Mouse (Mus musculus): ENCODE results near the gene Mrps34. TPM values are rescaled to one million over a fixed set of nuclear protein-coding genes. Genes with fewer than 3 reads are reported as not detected.

Gene Mrps34
- polyA plus RNA-seq, 1 experiment from 2014 or later = 141 TPM

- Histone ChIP-seq H3K9ac (ENCODE audit: low read depth, low read length) (peak overlapping the region; percentile 93), H3K4me1 (replicated peaks; ENCODE audit: insufficient read depth, low read length) (peaks cover 6% of the 10 kb centered on the region; the same call in 1 of the 2 replicates), H3K27ac (peak overlapping the region; percentile 89), H3K27me3 (ENCODE audit: insufficient read depth, low read length) (no peaks in the 10 kb centered on the region), H3K4me3 (replicated peaks; ENCODE audit: low read depth, low read length) (peak overlapping the region; percentile 86), H3K36me3 (ENCODE audit: insufficient read depth, low read length) (peaks cover 47% of the 10 kb centered on the region), H3K4me2 (ENCODE audit: low read length) (peak overlapping the region; percentile 95), H3K9me3 (replicated peaks; ENCODE audit: low read length) (no peaks in the 10 kb centered on the region)
- no peak for TF ChIP-seq CTCF (IDR thresholded peaks at IDR 0.05; ENCODE audit: low read depth)
- 6% methylated on average over 23 of the region's 23 CpGs for WGBS
- ATAC-seq (replicated peaks; ENCODE audit: low FRiP score, low read depth) (no peak; the same call in 1 of the 2 replicates), DNase-seq (ENCODE audit: low spot score) (no peak)
Observed at GRCm38 (mm10) chr17:24895571-24896240, 790 bp downstream of the Mrps34 start.

- no peaks in the 10 kb centered on the region for H3K9me3 ChIP-seq (replicated peaks; ENCODE audit: low read length)
- peak within 1 kb of the TSS; percentile 95 for H3K4me2 ChIP-seq (ENCODE audit: low read length)
- TF ChIP-seq CTCF (IDR thresholded peaks at IDR 0.05; ENCODE audit: low read depth) = peak; percentile 26; the same call in 1 of the 2 replicates
- DNase-seq (ENCODE audit: low spot score) (peak; percentile 86), ATAC-seq (replicated peaks; ENCODE audit: low FRiP score, low read depth) (peak; percentile 67)
- 1% methylated on average over 49 of the region's 50 CpGs for WGBS
- H3K27ac ChIP-seq = peak within 1 kb of the TSS; percentile 89
- H3K36me3 ChIP-seq (ENCODE audit: insufficient read depth, low read length) = peaks cover 48% of the 10 kb centered on the region
- H3K4me3 ChIP-seq (replicated peaks; ENCODE audit: low read depth, low read length) = peak within 1 kb of the TSS; percentile 86
- no peaks in the 10 kb centered on the region for H3K27me3 ChIP-seq (ENCODE audit: insufficient read depth, low read length)
- H3K9ac ChIP-seq (ENCODE audit: low read depth, low read length) = peak within 1 kb of the TSS; percentile 93
- H3K4me1 ChIP-seq (replicated peaks; ENCODE audit: insufficient read depth, low read length) = peaks cover 6% of the 10 kb centered on the region; the same call in 1 of the 2 replicates
Observed at GRCm38 (mm10) chr17:24896241-24896992, 1.5 kb downstream of the Mrps34 start, which contains the start of gene Nme3. Gene Nme3 (plus strand): TSS chr17:24896500.

- no peaks in the 10 kb centered on the region for H3K27me3 ChIP-seq (ENCODE audit: insufficient read depth, low read length)
- H3K4me2 ChIP-seq (ENCODE audit: low read length) = peak overlapping the region; percentile 95
- 19% methylated on average over 11 of the region's 11 CpGs for WGBS
- H3K4me3 ChIP-seq (replicated peaks; ENCODE audit: low read depth, low read length) = peak overlapping the region; percentile 86
- ATAC-seq (replicated peaks; ENCODE audit: low FRiP score, low read depth) (no peak), DNase-seq (ENCODE audit: low spot score) (no peak)
- H3K36me3 ChIP-seq (ENCODE audit: insufficient read depth, low read length) = peaks cover 50% of the 10 kb centered on the region
- peak overlapping the region; percentile 78 for H3K9ac ChIP-seq (ENCODE audit: low read depth, low read length)
- H3K4me1 ChIP-seq (replicated peaks; ENCODE audit: insufficient read depth, low read length) = peaks cover 6% of the 10 kb centered on the region; the same call in 1 of the 2 replicates
- no peaks in the 10 kb centered on the region for H3K9me3 ChIP-seq (replicated peaks; ENCODE audit: low read length)
- peak overlapping the region; percentile 89 for H3K27ac ChIP-seq
- TF ChIP-seq CTCF (IDR thresholded peaks at IDR 0.05; ENCODE audit: low read depth) = no peak
Observed at GRCm38 (mm10) chr17:24896993-24897269, 2.0 kb downstream of the Mrps34 start.

GRCm38 (mm10) chr17:24897600-24897999 lies 2.7 kb downstream of the Mrps34 start:
- H3K4me1 ChIP-seq (replicated peaks; ENCODE audit: insufficient read depth, low read length) = peaks cover 6% of the 10 kb centered on the region; the same call in 1 of the 2 replicates
- H3K4me3 ChIP-seq (replicated peaks; ENCODE audit: low read depth, low read length) = no peak overlapping the region
- H3K9me3 ChIP-seq (replicated peaks; ENCODE audit: low read length) = no peaks in the 10 kb centered on the region
- H3K27me3 ChIP-seq (ENCODE audit: insufficient read depth, low read length) = no peaks in the 10 kb centered on the region
- peak overlapping the region; percentile 95; the same call in 1 of the 2 replicates for H3K4me2 ChIP-seq (ENCODE audit: low read length)
- no peak for TF ChIP-seq CTCF (IDR thresholded peaks at IDR 0.05; ENCODE audit: low read depth)
- no peak for ATAC-seq (replicated peaks; ENCODE audit: low FRiP score, low read depth)
- H3K27ac ChIP-seq = no peak overlapping the region
- no peak for DNase-seq (ENCODE audit: low spot score)
- H3K9ac ChIP-seq (ENCODE audit: low read depth, low read length) = 0 out of 2 replicates have a peak overlapping the region, but pooled peaks have one; percentile 9
- peaks cover 50% of the 10 kb centered on the region for H3K36me3 ChIP-seq (ENCODE audit: insufficient read depth, low read length)
- 73% methylated on average over 4 of the region's 4 CpGs for WGBS

GRCm38 (mm10) chr17:24898041-24898854 lies 3.3 kb downstream of the Mrps34 start:
- no peak for ATAC-seq (replicated peaks; ENCODE audit: low FRiP score, low read depth)

GRCm38 (mm10) chr17:24899153-24899552 lies 4.2 kb downstream of the Mrps34 start:
- Histone ChIP-seq H3K27ac (no peak overlapping the region), H3K9ac (ENCODE audit: low read depth, low read length) (no peak overlapping the region), H3K9me3 (replicated peaks; ENCODE audit: low read length) (no peaks in the 10 kb centered on the region), H3K27me3 (ENCODE audit: insufficient read depth, low read length) (no peaks in the 10 kb centered on the region), H3K4me3 (replicated peaks; ENCODE audit: low read depth, low read length) (no peak overlapping the region), H3K4me2 (ENCODE audit: low read length) (no peak overlapping the region), H3K4me1 (replicated peaks; ENCODE audit: insufficient read depth, low read length) (peaks cover 2% of the 10 kb centered on the region; the same call in 1 of the 2 replicates), H3K36me3 (ENCODE audit: insufficient read depth, low read length) (peaks cover 57% of the 10 kb centered on the region)
- DNase-seq (ENCODE audit: low spot score) (no peak), ATAC-seq (replicated peaks; ENCODE audit: low FRiP score, low read depth) (no peak)
- TF ChIP-seq CTCF (IDR thresholded peaks at IDR 0.05; ENCODE audit: low read depth) = no peak
- 79% methylated on average over 5 of the region's 5 CpGs for WGBS

More at GRCm38 (mm10) chr17:24898041-24898854, 3.3 kb downstream of the Mrps34 start:
- Histone ChIP-seq H3K9me3 (replicated peaks; ENCODE audit: low read length) (no peaks in the 10 kb centered on the region), H3K4me1 (replicated peaks; ENCODE audit: insufficient read depth, low read length) (peaks cover 6% of the 10 kb centered on the region; the same call in 1 of the 2 replicates), H3K4me2 (ENCODE audit: low read length) (no peak overlapping the region), H3K27me3 (ENCODE audit: insufficient read depth, low read length) (no peaks in the 10 kb centered on the region), H3K9ac (ENCODE audit: low read depth, low read length) (0 out of 2 replicates have a peak overlapping the region, but pooled peaks have one; percentile 9), H3K36me3 (ENCODE audit: insufficient read depth, low read length) (peaks cover 50% of the 10 kb centered on the region), H3K4me3 (replicated peaks; ENCODE audit: low read depth, low read length) (no peak overlapping the region), H3K27ac (no peak overlapping the region)
- DNase-seq (ENCODE audit: low spot score) = no peak
- TF ChIP-seq CTCF (IDR thresholded peaks at IDR 0.05; ENCODE audit: low read depth) = no peak
- 80% methylated on average over 4 of the region's 4 CpGs for WGBS

Data from kidney, postnatal 0 days (tissue).